In genomic region chr12:101084237-101084636, GRCm38 (mm10) we compare ENCODE assay signal across 8 mouse cellular contexts. TPM values are rescaled to one million over a fixed set of nuclear protein-coding genes. Genes with fewer than 3 reads are reported as not detected.
DNase-seq lines count a peak whose midpoint lies in the region; ATAC-seq and TF ChIP-seq lines count a peak whose summit lies in the region.

No protein-coding gene starts in this region.

- peak overlapping the region; percentile 96 for H3K9ac ChIP-seq in heart, embryonic 12.5 days
- peak overlapping the region; percentile 99; the same call in 1 of the 2 replicates for H3K9ac ChIP-seq in ES-E14 (ENCODE audit: insufficient read depth, low read depth, low read length, poor library complexity, severe bottlenecking)
- H3K9ac ChIP-seq in forebrain, embryonic 15.5 days (replicated peaks) = peak overlapping the region; percentile 88

- intact Hi-C loops in heart, postnatal 36 days (cut with DNase I) = no loop called here
- intact Hi-C loops in gastrocnemius, postnatal 14 days (cut with DNase I; ENCODE audit: low total_unique reads) = no loop called here

- H3K9me3 ChIP-seq in heart, embryonic 12.5 days (replicated peaks) = no peaks in the 10 kb centered on the region
- no peaks in the 10 kb centered on the region for H3K9me3 ChIP-seq in ES-E14 (ENCODE audit: control insufficient read depth, insufficient read depth, low read depth, low read length)
- no peaks in the 10 kb centered on the region for H3K9me3 ChIP-seq in forebrain, embryonic 15.5 days

- 15% methylated on average over 4 of the region's 4 CpGs for WGBS in heart, embryonic 12.5 days
- WGBS in forebrain, embryonic 15.5 days = 5% methylated on average over 4 of the region's 4 CpGs

- ATAC-seq in heart, embryonic 12.5 days (ENCODE audit: insufficient number of reproducible peaks, low FRiP score) = no peak
- peak; percentile 5 for ATAC-seq in forebrain, embryonic 15.5 days (replicated peaks)
- peak; percentile 8; the same call in 1 of the 2 replicates for ATAC-seq in megakaryocyte-erythroid progenitor cell, adult 5-6 weeks (replicated peaks; ENCODE audit: low FRiP score, low TSS enrichment, poor library complexity, severe bottlenecking)

- peak overlapping the region; percentile 99 for H3K27ac ChIP-seq in heart, embryonic 12.5 days (ENCODE audit: poor library complexity, severe bottlenecking)
- no peak overlapping the region for H3K27ac ChIP-seq in ES-E14 (ENCODE audit: insufficient read depth, low read depth, low read length, poor library complexity, severe bottlenecking)
- peak overlapping the region; percentile 99 for H3K27ac ChIP-seq in forebrain, embryonic 15.5 days (replicated peaks)

- H3K4me2 ChIP-seq in heart, embryonic 12.5 days = peak overlapping the region; percentile 99
- H3K4me2 ChIP-seq in forebrain, embryonic 15.5 days (replicated peaks) = peak overlapping the region; percentile 60

- H3K36me3 ChIP-seq in heart, embryonic 12.5 days = peaks cover 10% of the 10 kb centered on the region
- no peaks in the 10 kb centered on the region; the same call in 1 of the 2 replicates for H3K36me3 ChIP-seq in ES-E14 (ENCODE audit: control insufficient read depth, insufficient read depth, low read length, poor library complexity, severe bottlenecking)
- H3K36me3 ChIP-seq in forebrain, embryonic 15.5 days = no peaks in the 10 kb centered on the region

- no peak for DNase-seq in heart, postnatal 36 days
- DNase-seq in ES-E14 (ENCODE audit: low read depth, low spot score) = no peak
- no peak for DNase-seq in spleen, postnatal 10 days (ENCODE audit: low spot score in 2 of 2)
- DNase-seq in gastrocnemius, postnatal 14 days = no peak
- no peak for DNase-seq in layer of hippocampus, adult 8-10 months (ENCODE audit: low spot score in 2 of 2)

- H3K27me3 ChIP-seq in heart, embryonic 12.5 days (replicated peaks) = no peaks in the 10 kb centered on the region
- no peaks in the 10 kb centered on the region for H3K27me3 ChIP-seq in forebrain, embryonic 15.5 days

- H3K4me1 ChIP-seq in heart, embryonic 12.5 days (replicated peaks) = peaks cover 23% of the 10 kb centered on the region
- H3K4me1 ChIP-seq in ES-E14 (ENCODE audit: control insufficient read depth in 2 of 2, insufficient read depth in 2 of 2, low read length in 2 of 2, poor library complexity in 1 of 2) = no peaks in the 10 kb centered on the region
- peaks cover 30% of the 10 kb centered on the region for H3K4me1 ChIP-seq in forebrain, embryonic 15.5 days

- in situ Hi-C loops in ES-E14 (cut with MboI; ENCODE audit: low sequenced_read_pairs in 2 of 2, unreplicated experiment in 2 of 2) = no loop called here

- H3K4me3 ChIP-seq in heart, embryonic 12.5 days = peak overlapping the region; percentile 79
- peak overlapping the region; percentile 97 to 98 for H3K4me3 ChIP-seq in ES-E14 (ENCODE audit: insufficient read depth in 1 of 2, low read depth in 1 of 2, low read length in 2 of 2, poor library complexity in 1 of 2, severe bottlenecking in 1 of 2)
- H3K4me3 ChIP-seq in forebrain, embryonic 15.5 days = peak overlapping the region; percentile 90

TF ChIP-seq in ES-E14, 5 proteins besides CTCF, POLR2A, EP300 and RAD21:
- no peak for TF ChIP-seq CHD2 (IDR thresholded peaks at IDR 0.05; ENCODE audit: low read depth, low read length)
- TF ChIP-seq ZC3H11A (IDR thresholded peaks at IDR 0.05; ENCODE audit: borderline replicate concordance, low read depth, low read length) = no peak
- no peak for TF ChIP-seq MAFK (IDR thresholded peaks at IDR 0.05; ENCODE audit: insufficient read depth, low read depth, low read length)
- no peak for TF ChIP-seq HCFC1 (IDR thresholded peaks at IDR 0.05; ENCODE audit: borderline replicate concordance, insufficient read depth, low read length)
- TF ChIP-seq ZNF384 (IDR thresholded peaks at IDR 0.05; ENCODE audit: low read depth, low read length) = no peak

RNA-seq across cellular contexts. Expression of gene Ppp4r3a, which starts 0.7 kb away (rescaled TPM):
- 49.1 and 51.3 TPM in 2 replicates for polyA plus RNA-seq in heart, embryonic 12.5 days (2016; fragmentation: Nextera tagmentation; extraction: Ambion mirVana)
- total RNA-seq in heart, postnatal 36 days (2021) = 10 to 100 TPM; 21.7 to 26.6 TPM
- 78.8 and 87.1 TPM in 2 replicates for total RNA-seq in ES-E14 (2012; rRNA removed)
- polyA plus RNA-seq in forebrain, embryonic 15.5 days (2015; fragmentation: Nextera tagmentation; extraction: Ambion mirVana) = 36.4 and 38.5 TPM in 2 replicates
- total RNA-seq in megakaryocyte-erythroid progenitor cell, adult 5-6 weeks (2014; fragmentation: Nextera tagmentation) = 108 TPM in 2 replicates
- total RNA-seq in megakaryocyte-erythroid progenitor cell, adult 5-6 weeks (2017) = 135 and 176 TPM in 2 replicates
- total RNA-seq in gastrocnemius, postnatal 14 days (2021) = 10 to 100 TPM; 15.8 to 21.3 TPM
- total RNA-seq in layer of hippocampus, adult 8-10 months (2022) = 10 to 100 TPM; 38.9 to 49.2 (median 46.2) TPM

RNA-seq across cellular contexts. Expression of gene Ccdc88c, which starts 55.4 kb away (rescaled TPM):
- 2.0 and 2.3 TPM in 2 replicates for polyA plus RNA-seq in heart, embryonic 12.5 days (2016; fragmentation: Nextera tagmentation; extraction: Ambion mirVana)
- total RNA-seq in heart, postnatal 36 days (2021) = 1 to 10 TPM; 6.2 to 7.0 TPM
- total RNA-seq in ES-E14 (2012; rRNA removed) = 35.7 and 42.7 TPM in 2 replicates
- 18.3 and 20.3 TPM in 2 replicates for polyA plus RNA-seq in forebrain, embryonic 15.5 days (2015; fragmentation: Nextera tagmentation; extraction: Ambion mirVana)
- 57.8 and 68.4 TPM in 2 replicates for total RNA-seq in megakaryocyte-erythroid progenitor cell, adult 5-6 weeks (2014; fragmentation: Nextera tagmentation)
- 66.9 and 100 TPM in 2 replicates for total RNA-seq in megakaryocyte-erythroid progenitor cell, adult 5-6 weeks (2017)
- total RNA-seq in gastrocnemius, postnatal 14 days (2021) = 10 to 100 TPM; 29.2 to 37.2 TPM
- total RNA-seq in layer of hippocampus, adult 8-10 months (2022) = 10 to 100 TPM; 30.2 to 38.8 (median 34.7) TPM
